Mouse (Mus musculus) adrenal gland, adult 2 months (tissue): Measurements from ENCODE around the gene Sae1. TPM values are rescaled to one million over a fixed set of nuclear protein-coding genes. Genes with fewer than 3 reads are reported as not detected.
"Not testable (repeated sequence)": the region's sequence is repeated elsewhere in the genome, so short reads cannot be mapped to it uniquely, and the experiment has no call there.

Experiments
- DNase-seq: peaks from one replicate; pipeline ENCODE4 v3.0.0; 2021
- polyA plus RNA-seq: library from polyadenylated mRNA; depleted of rRNA; stranded (reverse); fragments of >200 nt; gene quantifications from 2 replicates; pipeline ENCODE4 v1.2.3, GENCODE M21; 2012
- total RNA-seq, 2 experiments: library from RNA; stranded (reverse); gene quantifications; 2 replicates each; pipeline ENCODE4 v1.2.3; 2021

Sae1 gene
- total and polyA plus RNA-seq, 3 experiments, result 8.9 to 72.0 (median 61.0) TPM

DNA sequence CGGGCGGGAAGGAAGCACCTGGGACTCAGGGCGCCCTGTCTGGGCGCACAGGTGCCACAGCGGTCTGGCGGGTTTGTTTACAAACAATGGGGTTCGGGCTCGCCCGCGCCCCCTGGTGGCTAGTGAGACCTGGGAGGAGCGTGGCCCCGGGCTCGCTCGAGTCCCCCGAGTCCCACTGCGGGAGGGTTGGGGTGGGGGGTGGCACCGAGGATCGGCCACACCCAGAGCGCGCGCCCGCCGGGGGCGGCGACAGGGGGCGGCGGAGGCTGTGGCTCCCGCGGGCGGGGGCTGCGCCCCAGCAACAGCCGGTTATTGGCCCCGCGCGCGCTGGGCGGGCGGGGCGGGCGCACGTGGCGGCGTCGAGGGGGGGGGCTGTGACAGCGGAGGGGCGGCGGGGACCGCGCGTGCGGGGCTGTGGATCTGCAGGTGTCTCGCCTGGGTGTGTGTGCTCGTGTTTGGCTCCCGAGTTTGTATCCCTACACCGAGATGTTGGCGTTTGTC lies 77.5 kb downstream of the Sae1 start:
- DNase-seq, result peak; percentile 89

DNA sequence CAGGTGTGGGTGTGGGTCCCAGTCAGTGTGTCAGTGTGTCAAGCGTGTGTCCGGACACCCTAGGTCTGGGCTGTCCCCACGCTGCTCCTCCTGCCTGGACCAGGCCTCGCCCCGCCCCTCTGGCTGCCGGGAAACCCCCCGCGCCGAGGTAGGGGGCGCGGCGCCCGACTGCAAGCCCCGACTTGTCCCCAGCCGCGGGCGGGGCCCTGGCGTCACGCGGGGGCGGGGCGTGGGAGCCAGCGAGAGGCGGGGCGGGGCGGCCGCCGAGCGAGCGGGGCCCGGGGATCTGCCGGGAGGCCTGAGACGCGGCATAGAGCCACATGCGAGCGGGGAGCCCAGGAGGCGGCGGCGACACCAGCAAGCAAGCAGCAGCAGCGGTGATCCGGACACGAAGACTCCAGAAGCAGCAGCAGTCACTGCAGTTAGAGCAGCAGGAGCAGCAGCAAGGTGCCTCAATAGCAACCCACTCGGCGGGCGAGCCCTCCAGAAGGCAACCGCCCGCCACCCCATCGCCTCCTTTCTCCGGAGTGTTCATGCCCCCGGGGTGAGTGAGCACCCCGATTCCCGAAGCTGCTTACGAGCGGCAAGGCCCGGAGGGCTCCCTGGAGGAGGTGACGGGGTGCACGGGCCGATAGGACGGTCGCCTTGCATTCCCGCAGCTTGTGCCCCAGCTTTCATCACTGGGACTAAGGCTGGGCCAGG lies 78.1 kb downstream of the Sae1 start:
- peak; percentile 96 for DNase-seq

DNA sequence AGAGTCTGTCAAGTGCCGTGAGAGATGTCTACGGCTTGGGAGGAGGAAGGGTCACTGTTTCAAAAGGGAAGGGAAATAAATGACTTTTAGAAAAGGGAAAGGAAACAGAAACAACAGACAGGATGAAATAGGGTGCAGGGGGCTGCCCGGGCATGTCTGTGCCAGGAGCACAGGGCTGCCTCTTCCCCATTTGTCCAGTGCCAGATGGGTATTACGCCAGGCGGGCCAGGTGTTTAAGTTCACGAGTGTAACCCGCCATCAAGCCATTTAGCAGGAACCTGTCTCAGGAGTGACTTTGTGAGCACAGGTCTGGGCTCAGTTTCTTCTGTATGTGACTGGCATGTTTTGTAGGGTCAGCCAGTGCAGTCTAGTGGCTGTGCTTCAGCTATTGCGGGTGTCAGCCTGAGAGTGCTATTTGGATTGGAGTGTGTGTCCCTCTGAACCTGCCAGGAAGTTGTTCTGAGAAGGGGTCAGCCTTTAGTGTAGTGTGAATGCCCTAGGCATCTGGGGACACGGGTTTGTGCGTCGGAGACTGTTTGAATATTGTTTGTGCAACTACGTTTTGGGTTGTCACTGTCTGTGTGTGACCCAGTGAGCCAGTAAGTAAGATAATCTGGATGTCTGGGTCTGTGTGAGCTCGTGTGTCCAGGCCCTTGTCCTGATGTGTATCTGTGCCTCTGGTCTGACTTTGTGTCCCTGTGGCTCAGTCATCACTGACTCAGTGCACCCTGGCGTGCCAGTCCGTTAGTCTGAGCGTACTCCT lies 78.9 kb downstream of the Sae1 start:
- peak; percentile 19 for DNase-seq

DNA sequence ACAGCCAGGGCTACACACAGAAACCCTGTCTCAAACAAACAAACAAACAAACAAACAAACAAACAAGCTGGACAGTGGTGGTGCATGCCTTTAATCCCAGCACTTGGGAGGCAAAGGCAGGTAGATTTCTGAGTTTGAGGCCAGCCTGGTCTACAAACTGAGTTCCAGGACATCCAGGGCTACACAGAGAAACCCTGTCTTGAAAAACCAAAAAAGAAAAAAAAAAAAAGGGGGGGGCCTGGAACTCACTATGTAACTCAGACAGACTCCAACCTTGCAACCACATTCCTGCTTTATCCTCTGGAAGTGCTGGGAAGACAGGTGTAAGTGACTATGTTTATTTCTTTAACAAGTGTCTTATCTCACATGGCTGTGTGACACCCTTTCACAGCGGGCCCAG lies 79.5 kb downstream of the Sae1 start, which contains the start of gene Bbc3:
TSS of gene Bbc3 (plus strand) at position 301 of the 400 bp plus-strand sequence.
- DNase-seq, result not testable (repeated sequence)

DNA sequence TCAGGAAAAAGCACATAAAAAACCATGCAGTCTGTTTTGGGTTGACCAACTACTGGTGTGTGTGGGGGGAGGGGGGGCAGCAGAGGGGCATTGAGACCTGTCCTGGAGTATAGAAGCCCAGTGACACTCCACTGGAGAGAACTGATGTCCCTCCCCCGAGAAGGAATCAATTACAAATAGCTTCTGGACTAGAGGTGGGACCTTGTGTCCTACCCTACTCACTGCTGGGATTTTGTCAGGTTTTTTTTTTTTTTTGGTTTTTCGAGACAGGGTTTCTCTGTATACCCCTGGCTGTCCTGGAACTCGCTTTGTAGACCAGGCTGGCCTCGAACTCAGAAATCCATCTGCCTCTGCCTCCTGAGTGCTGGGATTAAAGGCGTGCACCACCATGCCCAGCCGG lies 80.5 kb downstream of the Sae1 start:
- not testable (repeated sequence) for DNase-seq

DNA sequence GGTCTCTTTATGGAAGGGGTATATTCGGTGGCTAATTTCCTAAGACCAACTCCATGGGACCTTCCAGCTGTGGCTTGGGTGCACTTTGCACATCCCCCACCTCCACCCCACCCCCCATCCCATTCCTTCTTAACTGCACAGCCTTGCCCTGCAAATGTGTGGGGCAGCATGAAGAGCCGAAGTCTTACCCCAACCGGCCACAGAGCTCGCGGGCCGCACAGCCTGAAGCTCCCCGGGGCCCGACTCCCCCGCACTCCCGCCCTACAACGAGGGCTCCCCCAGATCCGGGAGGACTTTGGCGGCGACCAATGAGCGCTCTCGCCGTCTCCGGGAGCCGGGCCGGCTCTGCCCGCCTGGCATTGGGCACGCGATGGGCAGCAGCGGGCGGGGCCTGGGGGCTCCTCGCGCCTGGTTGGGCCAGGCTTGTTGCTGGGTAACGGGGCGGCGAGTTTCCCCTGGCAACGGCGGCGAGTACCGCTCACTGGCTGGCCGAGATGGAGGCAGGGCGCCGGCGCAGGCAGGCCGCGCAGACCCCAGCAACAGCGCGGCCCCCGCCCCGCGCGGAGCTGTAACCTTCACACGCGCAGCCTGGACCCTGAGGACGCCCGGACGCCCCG lies 88.1 kb downstream of the Sae1 start:
- DNase-seq, result peak; percentile 96

DNA sequence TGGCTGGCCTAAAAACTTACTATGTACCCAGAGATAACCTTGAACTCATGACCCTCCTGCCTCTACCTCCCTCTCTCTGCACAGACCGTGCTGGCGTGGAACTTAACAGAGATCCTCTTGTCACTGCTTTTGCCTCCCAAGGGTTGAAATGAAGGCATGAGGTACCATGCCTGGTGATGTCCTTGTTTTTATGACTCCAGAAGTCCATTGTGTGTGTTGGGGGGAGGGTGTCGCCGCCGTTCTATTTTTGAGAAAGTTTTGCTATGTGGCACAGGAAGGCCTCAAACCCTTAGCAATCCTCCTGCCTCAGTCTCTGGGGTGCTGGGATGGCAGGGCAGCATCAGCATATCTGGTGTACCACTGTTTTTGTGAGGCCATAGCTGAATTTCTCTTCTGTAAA lies 88.7 kb downstream of the Sae1 start:
- DNase-seq, result no peak

DNA sequence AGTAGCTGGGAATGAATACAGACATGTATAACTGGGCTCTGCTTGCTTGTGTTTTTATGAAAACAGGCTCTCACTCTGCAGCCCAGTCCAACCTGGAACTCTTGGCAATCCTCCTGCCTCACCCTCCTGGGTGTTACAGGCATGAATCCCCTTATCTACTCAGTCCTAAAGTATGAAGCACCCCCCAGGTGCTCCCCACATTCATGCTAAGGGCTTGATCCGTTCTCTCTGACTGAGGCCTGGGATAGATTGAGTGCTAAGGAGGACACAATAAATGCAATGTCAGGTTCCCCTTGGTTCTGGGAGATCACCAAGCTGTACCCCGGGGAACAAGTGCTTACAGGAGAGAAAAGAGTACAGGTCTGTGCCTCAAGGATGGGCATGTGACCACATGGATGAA lies 90.0 kb downstream of the Sae1 start:
- DNase-seq, result no peak

DNA sequence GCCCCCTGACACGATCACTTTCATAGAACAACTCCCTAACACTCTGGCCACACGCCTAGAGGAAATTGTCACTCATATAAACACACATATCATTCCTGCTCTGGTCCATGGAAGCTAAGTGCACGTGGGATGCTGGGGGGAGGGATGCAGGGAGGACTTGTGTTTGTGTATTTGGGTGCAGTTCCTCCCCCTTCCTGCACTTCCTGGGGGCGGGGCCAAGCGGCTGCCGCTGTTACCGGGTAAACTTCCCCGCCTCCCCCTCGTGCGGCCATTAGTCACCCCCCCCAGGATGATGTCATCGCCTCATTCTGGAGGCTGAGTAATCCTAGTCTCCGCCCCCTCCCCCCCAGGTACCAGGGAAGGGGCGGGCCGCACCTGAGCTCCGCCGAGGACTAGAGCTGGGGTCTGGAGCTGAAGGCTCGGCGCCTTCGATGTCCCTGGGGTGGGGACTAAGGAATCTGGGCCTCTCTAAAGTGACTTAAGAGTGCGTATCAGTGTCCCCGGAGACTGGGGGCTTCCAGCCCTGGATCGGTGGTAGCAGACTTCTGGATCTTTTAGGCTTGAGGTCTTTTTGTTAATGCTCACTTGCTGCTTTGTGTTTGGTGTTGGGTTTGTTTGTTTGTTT lies 90.7 kb downstream of the Sae1 start:
- DNase-seq, result peak; percentile 94

DNA sequence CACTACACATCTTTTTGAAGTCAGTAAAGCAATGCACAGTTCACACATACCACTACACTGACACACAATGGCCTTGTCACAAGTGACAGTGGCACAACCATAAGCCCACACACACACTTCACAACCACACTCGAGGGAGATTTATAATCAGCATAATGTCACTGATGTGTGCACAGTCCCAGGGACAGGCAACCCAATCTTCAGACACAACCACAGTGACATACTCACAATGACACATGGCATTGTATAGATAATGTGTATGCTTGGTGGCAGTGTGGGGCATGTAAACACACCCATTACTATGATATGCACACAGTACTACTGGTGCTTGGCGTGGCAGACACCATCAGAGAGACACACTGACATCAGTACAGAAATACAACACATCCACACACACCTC lies 91.5 kb downstream of the Sae1 start:
- no peak for DNase-seq

DNA sequence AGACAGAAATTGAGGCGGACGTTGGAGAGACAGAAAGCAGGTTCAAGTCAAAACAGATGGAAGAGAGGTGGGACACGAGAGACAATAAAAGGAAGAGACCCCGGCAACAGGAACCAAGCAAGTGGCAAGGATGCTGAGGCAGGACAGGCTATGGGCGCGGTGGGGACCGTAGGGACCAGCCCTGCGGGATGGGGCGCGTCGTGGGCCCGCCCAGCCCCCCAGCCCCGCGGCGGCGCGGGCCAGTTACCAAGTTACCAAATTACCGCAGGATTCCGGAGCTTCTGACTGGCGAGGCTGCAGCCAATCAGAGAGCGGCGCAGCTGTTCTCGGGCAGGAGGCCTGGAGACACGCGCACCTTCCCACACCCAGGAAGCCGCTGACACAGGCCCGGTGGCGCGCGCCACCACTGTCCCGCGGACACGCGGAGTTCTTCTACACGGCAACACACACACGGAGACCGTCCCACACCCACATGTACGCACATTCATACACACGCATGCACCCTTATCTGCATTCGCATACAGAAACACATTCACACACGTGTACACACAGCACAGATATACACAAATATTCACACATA lies 92.2 kb downstream of the Sae1 start:
- DNase-seq, result peak; percentile 92

DNA sequence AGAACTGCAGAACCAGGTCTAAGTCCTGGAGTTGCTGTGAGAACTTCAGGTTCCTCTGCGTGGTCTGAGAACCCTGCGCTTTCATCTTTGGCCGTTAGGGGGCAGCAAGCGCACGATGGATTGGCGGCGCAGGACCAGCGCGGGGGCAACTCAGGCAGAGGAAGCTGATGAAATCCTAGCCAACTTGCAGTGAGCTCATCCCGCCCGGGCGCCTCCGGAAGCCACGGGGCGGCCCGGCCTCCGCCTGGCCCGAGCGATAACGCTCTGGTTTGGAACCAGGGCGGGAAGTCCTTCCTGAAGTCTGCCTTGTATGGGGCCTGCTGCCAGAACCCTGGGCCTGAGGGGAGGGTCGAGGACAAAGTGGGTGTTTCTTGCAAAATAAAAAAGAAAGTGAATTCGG lies 92.8 kb downstream of the Sae1 start:
- peak; percentile 96 for DNase-seq

DNA sequence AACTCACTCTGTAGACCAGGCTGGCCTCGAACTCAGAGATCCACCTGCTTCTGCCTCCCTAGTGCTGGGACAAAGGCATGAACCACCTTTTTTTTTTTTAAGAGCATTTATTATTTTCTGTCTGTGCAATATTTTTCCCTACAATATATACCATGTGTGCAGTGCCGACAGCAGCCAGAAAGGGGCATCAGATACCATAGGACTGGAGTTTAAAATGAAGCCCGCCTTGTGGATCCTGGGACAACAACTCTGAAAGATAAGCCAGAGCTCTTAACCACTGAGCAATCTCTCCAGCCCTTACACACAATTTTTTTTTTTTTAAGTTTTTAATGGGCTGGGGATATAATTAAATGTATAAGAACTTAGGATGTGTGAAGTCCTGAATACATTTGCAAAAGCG lies 93.3 kb downstream of the Sae1 start:
- no peak for DNase-seq

DNA sequence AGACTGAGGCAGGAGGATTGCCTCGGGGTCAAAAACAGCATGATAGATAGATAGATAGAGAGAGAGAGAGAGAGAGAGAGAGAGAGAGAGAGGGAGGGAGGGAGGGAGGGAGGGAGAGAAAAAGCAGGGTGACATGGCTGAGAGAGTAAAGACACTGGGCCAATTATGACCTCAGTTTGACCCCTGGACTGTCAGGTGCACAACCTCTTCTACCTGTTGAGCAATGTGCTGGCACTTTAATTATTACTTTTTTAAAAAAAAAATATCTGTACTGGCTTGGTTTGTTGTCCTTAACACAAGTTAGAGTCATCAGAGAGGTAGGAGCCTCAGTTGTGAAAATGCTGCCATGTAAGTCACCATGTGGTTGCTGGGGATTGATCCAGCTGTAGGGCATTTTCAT lies 99.8 kb downstream of the Sae1 start:
- DNase-seq, result no peak

DNA sequence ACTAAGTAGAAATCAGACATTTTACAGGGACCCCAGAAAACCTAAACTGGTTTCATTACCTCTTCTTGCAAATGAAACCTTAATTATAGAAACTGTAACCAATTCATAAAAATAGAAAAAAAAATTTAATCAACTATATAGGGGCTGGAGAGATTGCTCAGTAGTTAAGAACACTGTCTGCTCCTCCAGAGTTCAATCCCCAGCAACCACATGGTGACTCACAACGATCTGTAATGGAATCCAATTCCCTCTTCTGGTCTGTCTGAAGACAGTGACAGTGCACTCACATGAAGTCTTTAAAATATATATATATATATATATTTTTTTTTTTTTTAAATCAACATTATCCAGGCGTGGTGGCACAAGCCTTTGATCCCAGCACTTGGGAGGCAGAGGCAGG lies 100.6 kb downstream of the Sae1 start:
- DNase-seq, result no peak

DNA sequence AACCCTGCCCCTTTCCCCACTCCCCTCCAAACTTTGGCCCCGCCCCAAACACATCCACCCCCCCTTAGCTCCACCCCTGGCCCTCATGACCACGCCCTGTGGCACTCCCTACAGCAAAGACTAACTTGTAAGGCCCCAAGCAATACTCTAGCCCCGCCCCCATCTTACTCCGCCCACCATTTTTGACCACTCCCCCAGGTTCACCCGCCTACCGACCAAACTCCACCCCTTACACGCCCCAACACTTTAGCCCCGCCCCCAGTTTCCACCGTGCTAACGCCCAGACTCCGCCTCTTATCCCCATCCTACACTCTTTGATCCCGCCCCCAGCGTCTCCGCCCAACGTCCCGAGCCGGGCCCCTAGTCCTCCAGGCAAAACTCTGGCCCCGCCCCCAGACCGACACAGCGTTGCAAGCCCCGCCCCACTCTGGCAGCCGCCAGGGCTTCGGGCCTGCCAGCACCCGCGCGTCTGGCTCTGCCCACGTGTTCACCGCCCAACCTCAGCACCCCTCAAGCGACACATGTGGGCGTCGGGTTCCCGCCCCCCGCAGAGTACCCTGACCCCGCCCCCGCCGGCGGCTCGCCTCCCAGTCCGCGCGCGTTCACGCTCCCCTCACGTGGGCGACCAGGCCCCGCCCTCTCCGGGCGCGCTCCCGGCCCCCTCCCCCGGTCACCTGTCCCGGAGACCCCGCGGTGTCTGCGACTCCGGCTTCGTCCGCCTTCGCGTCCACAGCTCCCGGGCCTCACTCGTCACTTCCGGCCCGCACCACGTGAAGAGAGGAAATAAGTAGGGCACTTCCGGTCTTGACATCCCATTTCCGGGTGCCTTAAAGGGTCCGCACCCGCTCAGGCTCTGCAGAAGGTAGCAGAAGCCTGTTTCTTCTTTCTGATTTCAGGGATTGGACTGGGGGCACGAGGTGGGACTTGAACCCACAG lies 101.3 kb downstream of the Sae1 start, which contains the start of gene Ccdc9:
TSS of gene Ccdc9 (minus strand) at position 770 of the 936 bp plus-strand sequence.
- DNase-seq, result peak; percentile 100

DNA sequence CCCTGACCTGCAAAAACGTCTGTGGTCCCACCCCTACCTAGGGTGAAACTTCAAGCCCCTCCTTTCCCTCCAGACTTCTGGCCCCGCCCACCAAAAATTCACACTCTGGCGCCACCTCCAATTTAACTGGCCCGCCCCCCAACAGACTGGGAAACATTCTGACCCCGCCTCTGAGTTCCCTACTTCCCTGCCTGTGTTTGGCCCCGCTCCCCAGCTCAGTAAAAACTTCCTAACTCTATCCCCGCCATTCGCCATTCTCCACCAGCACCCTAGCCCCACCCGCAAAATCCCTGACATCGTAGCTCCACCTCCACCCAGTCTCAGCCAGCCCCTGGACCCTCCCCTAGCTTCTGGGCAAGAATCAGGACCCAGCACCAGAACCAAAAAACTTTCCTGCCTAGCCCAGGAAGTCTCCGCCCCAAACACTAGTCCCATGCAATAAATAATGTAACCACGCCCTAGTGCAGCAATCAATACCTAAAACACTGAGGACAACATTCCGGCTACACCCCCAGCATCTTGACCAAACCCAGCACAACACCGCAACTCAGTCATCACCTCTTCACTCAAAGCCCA lies 102.1 kb downstream of the Sae1 start:
- peak; percentile 84 for DNase-seq

DNA sequence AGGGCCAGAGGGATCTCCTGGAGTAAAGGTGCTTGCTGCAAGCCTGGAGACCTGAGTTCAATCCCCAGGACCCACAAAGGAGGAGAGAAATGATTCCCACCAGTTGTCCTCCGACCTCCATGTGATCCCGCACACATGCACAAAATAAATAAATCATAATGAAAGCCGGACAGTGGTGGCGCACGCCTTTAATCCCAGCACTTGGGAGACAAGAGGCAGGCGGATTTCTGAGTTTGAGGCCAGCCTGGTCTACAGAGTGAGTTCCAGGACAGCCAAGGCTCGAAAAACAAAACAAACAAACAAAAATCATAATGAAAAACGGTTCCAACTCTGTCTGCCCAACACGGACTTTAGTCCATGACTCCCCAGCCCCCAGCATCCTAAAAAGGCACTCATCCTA lies 102.7 kb downstream of the Sae1 start:
- DNase-seq, result no peak

DNA sequence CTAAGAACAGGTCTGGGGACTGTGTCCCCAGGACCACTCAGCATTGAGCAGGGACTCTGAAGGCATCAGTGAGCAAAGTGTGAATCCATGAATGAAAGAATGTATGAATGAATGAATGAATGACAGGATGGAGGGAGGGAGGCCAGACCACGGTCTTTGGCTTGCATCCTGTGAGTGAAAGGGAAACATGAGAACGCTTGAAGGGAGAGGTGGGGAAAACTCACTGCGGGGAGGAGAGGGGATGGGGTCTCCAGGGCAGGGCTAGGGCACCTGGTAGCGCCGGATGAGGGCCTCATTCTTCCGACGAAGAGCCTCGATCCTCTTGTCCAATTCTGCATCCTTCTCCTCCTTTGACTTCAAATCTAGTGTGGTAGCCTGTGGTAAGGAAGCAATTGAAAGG lies 103.6 kb downstream of the Sae1 start:
- DNase-seq, result no peak

DNA sequence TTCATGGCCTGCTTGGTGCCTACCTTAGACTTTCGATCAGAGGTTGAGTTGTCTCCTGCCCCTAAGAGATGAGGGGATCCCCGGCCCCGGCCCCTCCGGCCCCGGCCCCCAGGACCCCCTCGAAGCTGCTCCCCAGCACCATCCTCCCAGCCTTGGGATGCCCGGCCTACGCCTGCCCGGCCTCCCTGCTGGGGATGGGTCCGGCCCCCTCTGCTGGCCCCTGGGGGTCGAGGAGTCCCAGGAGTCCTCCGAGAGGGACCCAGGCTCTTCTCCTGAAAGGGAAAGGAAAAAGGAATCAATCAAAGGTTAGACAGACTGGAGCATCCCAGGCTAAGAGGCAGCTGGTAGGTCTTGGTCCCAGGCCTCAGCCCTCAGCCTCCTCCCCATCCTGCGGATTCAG lies 105.3 kb downstream of the Sae1 start:
- DNase-seq, result no peak

DNA sequence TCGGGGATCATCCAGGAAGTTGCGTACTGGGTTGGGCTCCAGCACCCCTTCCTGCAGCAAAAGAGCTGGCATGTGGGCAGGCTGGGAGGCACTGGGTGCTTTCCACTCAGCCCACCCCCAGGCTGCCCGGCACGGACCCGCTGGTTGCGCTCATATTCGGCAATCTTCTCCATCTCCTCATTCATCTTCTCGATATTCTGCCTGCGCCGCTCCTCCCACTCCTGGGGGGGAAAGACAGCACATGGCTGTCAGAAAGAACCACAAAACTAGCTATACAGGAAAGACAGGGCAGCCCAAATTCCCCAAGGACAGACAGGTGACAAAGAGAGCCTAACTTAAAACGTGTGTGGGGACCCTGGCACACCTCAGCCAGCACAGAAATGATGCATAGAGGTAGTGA lies 106.9 kb downstream of the Sae1 start:
- DNase-seq, result no peak
